Mouse (Mus musculus): ENCODE measurements around the gene Htr2c. TPM values are rescaled to one million over a fixed set of nuclear protein-coding genes. Genes with fewer than 3 reads are reported as not detected.

Gene Htr2c
- total RNA-seq, 1 experiment, result not detected

- H3K9me3 ChIP-seq (ENCODE audit: control insufficient read depth, insufficient read depth, low read depth, low read length), result no peaks in the 10 kb centered on the region
- no peaks in the 10 kb centered on the region for H3K4me1 ChIP-seq (ENCODE audit: control insufficient read depth in 2 of 2, insufficient read depth in 2 of 2, low read length in 2 of 2, poor library complexity in 1 of 2)
- no peak overlapping the region for H3K9ac ChIP-seq (ENCODE audit: insufficient read depth, low read depth, low read length, poor library complexity, severe bottlenecking)
- H3K4me3 ChIP-seq (ENCODE audit: insufficient read depth in 1 of 2, low read depth in 1 of 2, low read length in 2 of 2, poor library complexity in 1 of 2, severe bottlenecking in 1 of 2), result no peak overlapping the region
- TF ChIP-seq MAFK (IDR thresholded peaks at IDR 0.05; ENCODE audit: insufficient read depth, low read depth, low read length), result no peak
- TF ChIP-seq HCFC1 (IDR thresholded peaks at IDR 0.05; ENCODE audit: borderline replicate concordance, insufficient read depth, low read length), result no peak
- TF ChIP-seq ZNF384 (IDR thresholded peaks at IDR 0.05; ENCODE audit: low read depth, low read length), result no peak
- no peak for TF ChIP-seq ZC3H11A (IDR thresholded peaks at IDR 0.05; ENCODE audit: borderline replicate concordance, low read depth, low read length)
- no peak for TF ChIP-seq CHD2 (IDR thresholded peaks at IDR 0.05; ENCODE audit: low read depth, low read length)
- no peaks in the 10 kb centered on the region for H3K36me3 ChIP-seq (ENCODE audit: control insufficient read depth, insufficient read depth, low read length, poor library complexity, severe bottlenecking)
- DNase-seq (ENCODE audit: low read depth, low spot score), result no peak
- no peak overlapping the region for H3K27ac ChIP-seq (ENCODE audit: insufficient read depth, low read depth, low read length, poor library complexity, severe bottlenecking)
- in situ Hi-C loops (cut with MboI; ENCODE audit: low sequenced_read_pairs in 2 of 2, unreplicated experiment in 2 of 2), result loop anchor here in 1 of 2 experiments (25.0 kb wide), 1 partner anchor 557 kb away; no protein-coding TSS in a partner anchor
These were observed 93.4 kb downstream of the Htr2c start for GRCm38 (mm10) chrX:147055730-147056129.

- Histone ChIP-seq H3K4me3 (ENCODE audit: insufficient read depth in 1 of 2, low read depth in 1 of 2, low read length in 2 of 2, poor library complexity in 1 of 2, severe bottlenecking in 1 of 2) (no peak overlapping the region), H3K4me1 (ENCODE audit: control insufficient read depth in 2 of 2, insufficient read depth in 2 of 2, low read length in 2 of 2, poor library complexity in 1 of 2) (no peaks in the 10 kb centered on the region), H3K9ac (ENCODE audit: insufficient read depth, low read depth, low read length, poor library complexity, severe bottlenecking) (no peak overlapping the region), H3K9me3 (ENCODE audit: control insufficient read depth, insufficient read depth, low read depth, low read length) (no peaks in the 10 kb centered on the region), H3K36me3 (ENCODE audit: control insufficient read depth, insufficient read depth, low read length, poor library complexity, severe bottlenecking) (no peaks in the 10 kb centered on the region), H3K27ac (ENCODE audit: insufficient read depth, low read depth, low read length, poor library complexity, severe bottlenecking) (no peak overlapping the region)
- no peak for DNase-seq (ENCODE audit: low read depth, low spot score)
- in situ Hi-C loops (cut with MboI; ENCODE audit: low sequenced_read_pairs in 2 of 2, unreplicated experiment in 2 of 2), result loop anchor here in 1 of 2 experiments (25.0 kb wide), 1 partner anchor 541 kb away; no protein-coding TSS in a partner anchor
- no peak for TF ChIP-seq ZNF384 (IDR thresholded peaks at IDR 0.05; ENCODE audit: low read depth, low read length)
- no peak for TF ChIP-seq CHD2 (IDR thresholded peaks at IDR 0.05; ENCODE audit: low read depth, low read length)
- no peak for TF ChIP-seq ZC3H11A (IDR thresholded peaks at IDR 0.05; ENCODE audit: borderline replicate concordance, low read depth, low read length)
- TF ChIP-seq HCFC1 (IDR thresholded peaks at IDR 0.05; ENCODE audit: borderline replicate concordance, insufficient read depth, low read length), result no peak
- TF ChIP-seq MAFK (IDR thresholded peaks at IDR 0.05; ENCODE audit: insufficient read depth, low read depth, low read length), result no peak
These were observed 109.3 kb downstream of the Htr2c start for GRCm38 (mm10) chrX:147071622-147072021.

- no peak for DNase-seq (ENCODE audit: low read depth, low spot score)
- no peak overlapping the region for H3K9ac ChIP-seq (ENCODE audit: insufficient read depth, low read depth, low read length, poor library complexity, severe bottlenecking)
- no peaks in the 10 kb centered on the region for H3K4me1 ChIP-seq (ENCODE audit: control insufficient read depth in 2 of 2, insufficient read depth in 2 of 2, low read length in 2 of 2, poor library complexity in 1 of 2)
- H3K9me3 ChIP-seq (ENCODE audit: control insufficient read depth, insufficient read depth, low read depth, low read length), result no peaks in the 10 kb centered on the region
- no peak for TF ChIP-seq MAFK (IDR thresholded peaks at IDR 0.05; ENCODE audit: insufficient read depth, low read depth, low read length)
- no peak for TF ChIP-seq CHD2 (IDR thresholded peaks at IDR 0.05; ENCODE audit: low read depth, low read length)
- no peak for TF ChIP-seq ZC3H11A (IDR thresholded peaks at IDR 0.05; ENCODE audit: borderline replicate concordance, low read depth, low read length)
- no peak for TF ChIP-seq HCFC1 (IDR thresholded peaks at IDR 0.05; ENCODE audit: borderline replicate concordance, insufficient read depth, low read length)
- no peak for TF ChIP-seq ZNF384 (IDR thresholded peaks at IDR 0.05; ENCODE audit: low read depth, low read length)
- no peaks in the 10 kb centered on the region for H3K36me3 ChIP-seq (ENCODE audit: control insufficient read depth, insufficient read depth, low read length, poor library complexity, severe bottlenecking)
- H3K27ac ChIP-seq (ENCODE audit: insufficient read depth, low read depth, low read length, poor library complexity, severe bottlenecking), result no peak overlapping the region
- in situ Hi-C loops (cut with MboI; ENCODE audit: low sequenced_read_pairs in 2 of 2, unreplicated experiment in 2 of 2), result no loop called here
- H3K4me3 ChIP-seq (ENCODE audit: insufficient read depth in 1 of 2, low read depth in 1 of 2, low read length in 2 of 2, poor library complexity in 1 of 2, severe bottlenecking in 1 of 2), result no peak overlapping the region
These were observed 156.8 kb downstream of the Htr2c start for GRCm38 (mm10) chrX:147119155-147119554.

- peak; percentile 34 for DNase-seq (ENCODE audit: low read depth, low spot score)
- H3K9me3 ChIP-seq (ENCODE audit: control insufficient read depth, insufficient read depth, low read depth, low read length), result no peaks in the 10 kb centered on the region
- in situ Hi-C loops (cut with MboI; ENCODE audit: low sequenced_read_pairs in 2 of 2, unreplicated experiment in 2 of 2), result no loop called here
- H3K4me3 ChIP-seq (ENCODE audit: insufficient read depth in 1 of 2, low read depth in 1 of 2, low read length in 2 of 2, poor library complexity in 1 of 2, severe bottlenecking in 1 of 2), result no peak overlapping the region
- TF ChIP-seq MAFK (IDR thresholded peaks at IDR 0.05; ENCODE audit: insufficient read depth, low read depth, low read length), result no peak
- no peak for TF ChIP-seq ZC3H11A (IDR thresholded peaks at IDR 0.05; ENCODE audit: borderline replicate concordance, low read depth, low read length)
- TF ChIP-seq HCFC1 (IDR thresholded peaks at IDR 0.05; ENCODE audit: borderline replicate concordance, insufficient read depth, low read length), result no peak
- no peak for TF ChIP-seq ZNF384 (IDR thresholded peaks at IDR 0.05; ENCODE audit: low read depth, low read length)
- no peak for TF ChIP-seq CHD2 (IDR thresholded peaks at IDR 0.05; ENCODE audit: low read depth, low read length)
- H3K4me1 ChIP-seq (ENCODE audit: control insufficient read depth in 2 of 2, insufficient read depth in 2 of 2, low read length in 2 of 2, poor library complexity in 1 of 2), result no peaks in the 10 kb centered on the region
- no peak overlapping the region for H3K27ac ChIP-seq (ENCODE audit: insufficient read depth, low read depth, low read length, poor library complexity, severe bottlenecking)
- H3K36me3 ChIP-seq (ENCODE audit: control insufficient read depth, insufficient read depth, low read length, poor library complexity, severe bottlenecking), result no peaks in the 10 kb centered on the region
- no peak overlapping the region for H3K9ac ChIP-seq (ENCODE audit: insufficient read depth, low read depth, low read length, poor library complexity, severe bottlenecking)
These were observed 252.9 kb downstream of the Htr2c start for GRCm38 (mm10) chrX:147215251-147215650.

All from ES-E14 (cell line).